Mouse (Mus musculus) left cerebral cortex, postnatal 14 days (tissue): ENCODE measurements at regions not wholly inside any gene's neighbourhood (a gene's known extent, or its start where the extent isn't known, plus 50 kb on each side); places are given as distances from the start of the nearest gene placed in this dataset.
A peak's percentile ranks its signal among the peaks of the same experiment; 100 is the strongest.

Experiments
- DNase-seq, 2 experiments: peaks; one replicate each; pipeline ENCODE4 v3.0.0; 2021 to 2022; ENCODE audit warnings: low spot score in 2 of 2, mixed read lengths in 1 of 2
- intact Hi-C: fragments of 180-260 bp; cut with DNase I; formaldehyde crosslinking; loops from one replicate; pipeline ENCODE4 v1.15.1; 2025

DNA sequence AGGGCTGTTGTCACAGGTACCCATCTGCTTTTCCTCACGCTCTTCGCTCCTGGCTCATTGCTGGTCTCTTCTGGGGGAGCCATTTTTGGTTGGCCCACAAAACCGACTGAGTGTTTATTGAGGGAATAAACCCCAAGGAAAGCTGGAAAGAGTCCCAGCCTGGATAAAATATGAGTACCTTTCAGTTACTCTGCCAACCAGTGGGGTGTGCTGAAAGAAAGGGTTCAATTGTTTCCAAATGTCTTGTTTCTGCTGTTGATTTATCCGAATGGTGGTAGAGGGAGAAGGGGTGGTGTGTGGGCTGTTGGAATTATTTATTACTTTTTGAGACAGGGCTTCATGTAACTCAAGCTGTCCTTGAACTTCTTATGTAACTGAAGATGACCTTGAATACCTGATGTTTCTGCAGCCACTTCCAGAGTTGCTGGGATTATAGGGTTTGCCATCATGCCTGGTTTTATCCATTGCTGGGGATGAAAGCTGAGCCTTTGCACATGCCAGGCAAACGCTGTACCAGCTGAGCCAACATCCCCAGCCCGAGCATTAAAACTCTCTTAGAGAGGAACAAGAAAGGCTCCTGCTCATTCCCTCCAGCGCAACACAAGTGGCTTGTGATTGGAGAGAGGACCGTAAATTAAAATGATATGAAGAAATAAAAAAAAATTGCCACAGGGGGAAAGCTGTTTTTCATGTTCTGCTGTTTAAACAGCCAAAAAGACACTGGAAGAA is 194.1 kb downstream of the Hhipl2 start:
- intact Hi-C loops, result no loop called here
- no peak for DNase-seq

DNA sequence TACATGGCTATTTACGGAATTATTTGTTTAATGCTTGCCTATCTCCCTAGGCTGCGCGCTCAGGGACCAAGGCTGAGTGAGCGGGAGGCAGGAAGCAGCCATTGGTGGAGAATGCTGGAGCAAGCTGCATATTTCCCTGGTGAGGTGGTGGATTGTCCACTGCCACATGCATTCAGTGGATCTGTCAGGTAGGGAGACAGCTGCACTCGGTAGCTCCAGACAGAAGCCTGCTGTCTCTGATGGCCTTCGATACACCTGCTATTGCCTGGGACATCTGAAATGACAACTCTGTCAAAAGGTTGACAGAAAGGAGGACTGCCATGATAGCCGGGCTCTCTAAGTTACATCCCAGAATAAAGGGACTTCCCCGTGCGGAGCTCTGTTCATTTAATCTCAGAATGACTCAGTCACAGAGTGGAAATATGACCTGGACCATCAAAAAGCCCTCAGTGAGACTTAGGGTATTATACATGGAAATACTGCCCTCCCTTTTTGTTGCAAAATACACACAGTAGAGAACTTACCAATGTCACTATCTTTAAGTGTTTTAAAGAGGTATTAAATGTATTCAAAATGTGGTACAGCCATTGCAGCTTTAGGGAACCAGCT is 201.5 kb downstream of the Hhipl2 start:
- no peak for DNase-seq
- intact Hi-C loops, result no loop called here

DNA sequence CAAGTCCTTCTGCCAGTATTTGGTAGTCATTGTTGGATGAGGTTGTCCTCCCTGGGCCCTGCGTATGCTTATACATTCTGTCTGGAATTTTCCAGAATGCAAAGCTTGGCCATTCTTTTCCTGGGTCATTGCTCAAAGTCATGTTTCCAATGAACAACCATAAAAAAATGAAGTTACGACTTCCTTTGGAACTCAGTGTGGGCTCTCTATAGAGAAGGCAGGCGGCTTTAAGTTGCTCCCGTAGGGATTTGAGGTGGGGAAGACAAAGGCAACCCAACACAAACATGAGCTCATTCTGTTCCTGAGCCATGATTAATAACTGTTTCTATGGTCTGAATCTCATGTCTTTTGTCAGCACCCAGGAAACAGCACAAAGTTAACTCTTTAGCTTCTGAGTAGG is 204.3 kb downstream of the Hhipl2 start:
- intact Hi-C loops, result no loop called here
- no peak for DNase-seq

DNA sequence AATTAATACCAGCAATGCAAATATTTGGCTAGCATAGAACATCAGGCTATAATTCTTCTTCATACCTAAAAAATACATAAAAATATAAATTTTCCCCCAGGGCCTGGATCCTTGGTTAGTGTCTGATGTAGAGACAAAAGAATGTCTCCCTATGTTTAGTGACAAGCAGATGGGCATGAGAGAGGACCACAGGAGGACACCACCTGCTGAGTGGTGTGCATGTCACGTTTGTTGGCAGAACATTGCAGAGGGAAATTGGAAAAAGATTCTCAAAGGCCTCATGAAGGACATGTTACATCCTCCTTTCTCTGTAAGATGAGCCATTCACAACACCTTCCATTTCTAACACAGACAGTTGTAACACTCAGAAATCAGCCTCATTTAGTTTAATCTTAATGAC is 206.3 kb downstream of the Hhipl2 start:
- intact Hi-C loops, result no loop called here
- DNase-seq, result no peak

DNA sequence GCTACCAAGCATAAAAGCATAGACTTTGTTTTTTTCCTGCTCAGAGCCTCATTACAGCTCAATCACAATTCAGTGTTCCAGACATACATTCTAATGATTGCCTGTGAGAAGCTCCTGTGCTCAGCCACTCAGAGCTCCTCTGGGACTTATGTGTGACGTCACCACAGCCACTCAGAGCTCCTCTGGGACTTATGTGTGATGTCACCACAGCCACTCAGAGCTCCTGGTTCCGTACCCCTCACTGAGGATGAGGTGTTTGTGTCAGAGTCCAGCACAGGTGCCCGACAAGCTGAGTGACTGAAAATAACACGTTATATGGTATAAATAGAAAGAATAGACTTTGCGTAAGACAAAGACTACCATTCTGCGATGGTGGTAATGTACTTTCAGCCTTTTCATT is 215.8 kb downstream of the Hhipl2 start:
- DNase-seq, result no peak
- intact Hi-C loops, result no loop called here

DNA sequence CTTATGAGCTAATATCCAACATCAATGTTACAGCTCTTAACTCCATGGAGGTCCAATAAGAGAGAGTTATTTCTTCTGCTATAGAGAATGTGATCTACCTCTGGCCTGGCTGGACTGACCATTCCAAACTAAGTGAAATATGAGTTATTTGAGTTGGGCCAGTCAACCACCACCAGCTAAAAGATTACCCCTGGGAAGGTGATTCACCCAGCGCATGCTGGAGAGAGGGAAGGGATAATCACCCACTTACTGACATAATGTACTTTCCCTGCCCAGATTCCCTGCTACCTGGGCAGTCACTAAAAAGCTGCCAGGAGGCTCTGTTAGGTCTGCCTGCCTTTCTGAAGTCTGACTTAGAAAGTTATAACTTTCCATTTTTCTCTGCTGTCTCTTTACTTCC is 216.8 kb downstream of the Hhipl2 start:
- intact Hi-C loops, result no loop called here
- DNase-seq, result no peak

DNA sequence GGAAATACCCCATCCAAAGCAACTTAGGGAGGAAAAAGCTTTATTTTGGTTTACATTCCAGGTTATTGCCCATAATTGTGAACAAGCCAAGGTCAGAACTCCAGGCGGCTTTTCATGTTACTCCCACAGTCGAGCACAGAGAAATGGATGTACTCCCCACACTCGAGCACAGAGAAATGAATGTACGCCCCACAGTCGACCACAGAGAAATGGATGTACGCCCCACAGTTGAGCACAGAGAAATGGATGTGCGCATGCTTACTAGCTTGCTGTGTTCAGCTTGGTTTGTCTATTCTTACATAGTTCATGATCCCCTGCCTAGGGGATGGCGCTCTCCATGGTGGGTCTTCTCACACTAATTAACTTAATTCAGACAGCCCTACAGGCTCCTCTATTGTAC is 219.2 kb downstream of the Hhipl2 start:
- intact Hi-C loops, result no loop called here

DNA sequence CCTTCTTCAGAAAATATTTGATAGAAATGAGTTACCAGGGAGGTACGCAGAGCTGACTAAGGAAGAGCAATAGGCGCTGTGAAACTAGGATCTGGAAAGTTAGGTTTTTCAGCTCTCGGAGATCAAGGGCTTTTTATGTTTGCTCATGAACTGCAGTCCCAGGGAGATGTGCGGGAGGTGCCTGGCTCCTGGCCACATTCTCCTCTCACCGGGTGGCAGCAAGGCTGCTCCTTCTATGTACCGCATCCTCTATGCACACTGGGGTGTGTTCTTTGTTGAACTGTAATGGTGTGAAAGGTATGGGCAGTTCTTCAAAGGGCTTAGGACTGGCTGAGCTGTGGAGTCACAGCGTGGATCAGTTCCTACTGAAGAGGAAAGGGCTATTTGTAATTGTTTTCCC is 221.3 kb downstream of the Hhipl2 start:
- intact Hi-C loops, result no loop called here
- no peak for DNase-seq

More for the DNA sequence above, 219.2 kb downstream of the Hhipl2 start:
- no peak for DNase-seq

DNA sequence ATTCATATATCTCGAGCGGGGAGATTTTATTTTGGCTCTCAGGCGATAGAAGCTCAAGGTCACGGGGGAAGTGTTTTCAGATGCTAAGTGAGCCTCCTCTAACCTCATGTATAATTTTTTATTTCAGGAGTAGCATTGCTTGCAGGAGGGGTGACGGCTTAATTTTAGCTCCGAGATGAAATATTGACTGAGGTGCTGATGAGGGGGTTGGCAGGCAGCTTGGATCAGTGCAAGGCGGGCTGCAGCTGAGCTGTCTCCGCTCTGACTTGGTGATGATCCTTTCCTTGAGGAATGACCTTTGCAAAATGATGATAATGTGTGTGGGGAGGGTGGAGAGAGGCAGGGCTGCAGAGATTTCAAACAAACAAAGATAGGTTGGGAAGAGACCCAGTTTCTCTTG is 222.6 kb downstream of the Hhipl2 start:
- intact Hi-C loops, result no loop called here
- no peak for DNase-seq

DNA sequence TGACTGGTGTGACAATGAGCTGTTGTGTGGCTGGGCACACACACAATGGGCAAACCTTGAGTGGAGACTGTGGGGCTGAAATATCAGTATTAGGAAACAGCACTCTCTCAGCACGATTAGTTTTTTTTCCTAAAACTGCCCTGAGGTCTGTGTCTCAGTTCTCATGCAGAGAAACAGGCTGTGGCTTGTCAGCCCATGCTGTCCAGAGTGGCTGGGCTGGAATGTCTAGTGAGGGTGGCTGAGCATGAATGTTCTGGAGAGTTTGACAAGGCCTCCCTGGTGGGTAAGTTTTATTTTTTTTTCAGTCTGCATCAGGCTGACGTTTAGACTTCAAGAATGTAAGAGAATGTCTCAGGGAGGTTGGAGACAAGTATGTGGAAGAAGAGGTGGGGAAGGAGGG is 226.0 kb downstream of the Hhipl2 start:
- intact Hi-C loops, result no loop called here
- no peak for DNase-seq

DNA sequence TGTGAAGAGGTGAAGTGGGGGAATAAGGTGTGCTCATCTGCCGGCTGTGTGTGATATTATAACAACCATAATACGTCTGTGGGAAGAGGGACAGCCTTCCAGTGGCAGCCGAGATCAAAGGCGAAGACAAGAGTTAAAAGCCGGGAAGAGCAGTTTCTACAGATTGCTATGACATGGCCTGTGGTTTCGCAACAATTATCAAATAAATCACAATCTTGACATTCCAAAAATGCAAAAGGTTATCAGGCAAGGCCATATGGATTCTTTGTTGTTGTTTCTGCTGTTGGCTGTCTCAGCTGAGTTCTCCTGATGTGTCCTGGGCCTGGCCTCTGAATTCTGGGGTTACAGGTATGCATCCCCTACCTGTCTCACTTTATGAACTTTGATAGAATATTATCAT is 235.9 kb downstream of the Hhipl2 start:
- no peak for DNase-seq
- intact Hi-C loops, result no loop called here

DNA sequence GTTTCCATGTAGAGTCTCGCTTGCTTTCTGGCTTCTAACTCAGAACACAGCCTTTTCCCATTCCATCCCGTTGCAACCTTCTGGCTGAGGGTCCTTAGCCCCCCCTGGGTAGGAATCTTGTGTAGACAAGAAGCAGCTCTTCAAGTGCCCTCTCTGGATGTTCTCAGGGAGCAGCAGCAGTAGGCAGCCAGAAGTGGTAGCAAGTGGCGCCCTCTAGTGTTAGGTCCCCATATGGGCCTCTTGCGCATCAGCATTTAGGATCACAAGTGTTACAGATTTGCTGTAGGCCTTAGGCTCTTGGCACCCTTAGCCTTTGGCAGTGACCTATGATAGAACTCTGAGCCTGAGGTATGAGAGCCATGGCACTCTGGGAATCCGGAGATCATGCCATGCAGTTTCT is 239.0 kb downstream of the Hhipl2 start:
- intact Hi-C loops, result no loop called here
- DNase-seq, result peak in 1 of 2 experiments; percentile 54

DNA sequence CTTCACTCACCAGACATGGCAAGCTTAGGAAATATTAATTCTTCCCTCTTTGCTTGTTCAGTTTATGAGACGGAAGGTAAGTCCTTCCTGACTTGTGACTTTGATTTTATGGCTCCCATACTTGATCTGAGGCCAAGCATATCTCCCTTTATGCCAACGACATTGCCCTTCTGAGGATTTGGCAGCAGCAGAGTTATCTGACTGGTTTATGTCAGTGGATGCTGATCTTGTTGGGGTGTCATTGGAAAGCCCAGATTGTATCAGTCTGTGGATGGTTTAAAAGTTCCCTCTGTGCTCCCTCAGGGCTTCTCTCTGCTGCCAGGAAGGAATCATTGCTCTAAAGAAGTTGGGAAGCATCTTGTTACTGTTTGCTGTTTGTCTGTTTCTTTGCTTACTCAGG is 242.5 kb downstream of the Hhipl2 start:
- no peak for DNase-seq
- intact Hi-C loops, result no loop called here

DNA sequence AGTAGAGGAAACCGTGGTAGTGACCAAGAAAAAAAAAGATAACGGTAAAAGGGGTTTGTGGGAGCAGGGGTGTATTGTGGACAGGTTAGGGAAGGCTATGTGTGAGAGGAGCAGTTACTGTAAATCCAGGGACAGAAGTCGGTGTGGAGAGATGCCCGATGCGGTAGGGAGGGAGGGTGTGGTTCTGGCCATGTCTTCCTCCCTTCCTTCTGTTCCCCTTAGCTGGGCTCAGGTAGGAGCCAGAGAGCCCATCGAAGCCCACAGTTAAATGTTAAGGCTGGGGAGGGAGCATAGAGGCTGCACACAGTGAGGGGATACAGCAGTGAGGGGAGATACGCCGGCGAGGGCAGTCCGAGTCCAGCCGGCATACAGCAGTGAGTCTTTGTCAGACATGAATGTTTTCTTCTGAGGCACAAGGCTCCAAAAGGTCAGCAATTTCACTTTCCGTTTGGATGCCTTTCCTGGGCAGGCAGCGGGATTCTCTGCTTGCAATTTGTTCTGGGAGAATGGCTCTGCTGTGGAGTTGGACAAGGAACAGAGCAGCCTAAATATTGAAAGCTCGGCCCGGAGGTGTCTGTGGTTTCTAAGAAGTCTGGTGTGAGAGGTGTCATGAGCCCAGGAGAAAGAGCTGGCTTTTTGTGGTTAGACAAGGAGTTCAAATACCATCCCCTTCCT is 244.5 kb downstream of the Hhipl2 start:
- intact Hi-C loops, result no loop called here

DNA sequence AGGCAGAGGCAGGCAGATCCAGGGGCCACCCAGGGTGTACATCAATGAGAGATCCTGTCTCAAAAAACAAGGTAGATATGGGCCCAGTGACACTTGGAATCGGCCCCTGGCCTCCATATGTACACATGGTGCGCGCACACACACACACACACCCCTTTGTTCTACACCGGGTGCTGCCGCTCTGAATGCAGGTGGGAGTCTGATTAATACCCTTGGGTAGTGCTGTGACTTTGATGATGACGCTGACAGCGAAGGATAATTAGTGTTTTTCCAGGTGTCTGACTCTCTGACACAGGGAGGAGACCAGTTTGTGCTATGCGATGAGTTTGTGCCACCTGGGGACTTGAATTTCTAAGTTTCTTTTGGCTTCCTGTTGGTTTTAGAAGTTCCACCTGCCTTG is 251.3 kb downstream of the Hhipl2 start:
- no peak for DNase-seq
- intact Hi-C loops, result no loop called here

More for the DNA sequence above, 244.5 kb downstream of the Hhipl2 start:
- DNase-seq, result no peak

DNA sequence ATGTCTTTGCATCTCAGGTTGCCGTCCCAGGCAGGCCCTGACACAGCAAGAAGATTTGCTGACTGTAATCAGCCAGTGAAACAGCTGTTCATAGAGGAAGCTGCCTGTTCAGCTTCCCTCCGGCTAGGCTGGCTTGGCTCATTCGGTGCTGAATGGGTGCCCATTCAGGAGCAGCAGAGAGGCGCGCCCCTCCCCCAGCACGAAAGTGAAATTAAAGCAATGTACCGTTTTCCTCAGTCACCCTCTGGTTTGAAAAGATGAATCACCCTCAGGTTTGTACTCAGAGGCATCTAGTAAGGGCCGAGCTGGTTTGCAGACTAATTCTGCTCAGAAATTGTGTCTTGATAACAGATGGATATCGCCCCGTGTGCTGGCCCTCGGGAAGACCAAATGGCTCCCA is 251.7 kb downstream of the Hhipl2 start:
- intact Hi-C loops, result no loop called here

DNA sequence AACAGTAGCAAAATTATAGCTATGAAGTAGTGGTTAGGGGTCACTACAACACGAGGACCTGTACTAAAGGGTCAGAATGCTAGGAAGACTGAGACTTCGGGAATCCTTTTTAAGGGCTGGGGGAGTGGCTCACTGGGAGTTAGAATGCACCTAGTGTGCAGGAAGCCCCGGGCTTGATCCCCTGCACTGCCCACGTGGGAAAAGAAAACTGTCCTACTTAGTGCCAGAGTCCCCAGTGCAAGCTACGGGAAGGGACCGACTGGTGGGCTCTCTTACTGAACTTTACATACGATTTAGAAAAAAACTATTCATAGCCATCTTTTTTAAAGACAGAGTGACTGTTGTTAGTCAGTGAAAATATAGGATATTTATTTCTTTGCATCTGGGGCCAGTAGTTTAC is 252.5 kb downstream of the Hhipl2 start:
- DNase-seq, result no peak
- intact Hi-C loops, result no loop called here

More for the DNA sequence above, 251.7 kb downstream of the Hhipl2 start:
- DNase-seq, result peak; percentile 25 to 33

DNA sequence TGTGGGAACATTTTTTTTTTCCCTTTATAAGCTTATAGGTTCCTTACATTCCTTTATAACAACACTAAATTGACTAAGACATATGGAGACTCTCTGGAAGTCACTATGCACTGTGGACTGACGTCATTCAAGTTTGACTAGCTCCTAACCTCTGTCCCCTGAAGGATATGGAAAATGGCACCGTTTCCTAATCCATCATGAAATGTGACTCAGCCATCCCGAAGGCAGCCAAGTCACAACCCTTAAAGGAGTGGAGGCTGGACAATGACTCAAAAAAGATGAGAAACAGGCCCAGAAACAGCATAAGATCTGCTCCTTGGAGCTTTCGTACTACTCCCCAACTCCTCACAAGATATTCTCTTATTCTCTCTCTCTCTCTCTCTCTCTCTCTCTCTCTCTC is 253.5 kb downstream of the Hhipl2 start:
- intact Hi-C loops, result no loop called here
- no peak for DNase-seq

DNA sequence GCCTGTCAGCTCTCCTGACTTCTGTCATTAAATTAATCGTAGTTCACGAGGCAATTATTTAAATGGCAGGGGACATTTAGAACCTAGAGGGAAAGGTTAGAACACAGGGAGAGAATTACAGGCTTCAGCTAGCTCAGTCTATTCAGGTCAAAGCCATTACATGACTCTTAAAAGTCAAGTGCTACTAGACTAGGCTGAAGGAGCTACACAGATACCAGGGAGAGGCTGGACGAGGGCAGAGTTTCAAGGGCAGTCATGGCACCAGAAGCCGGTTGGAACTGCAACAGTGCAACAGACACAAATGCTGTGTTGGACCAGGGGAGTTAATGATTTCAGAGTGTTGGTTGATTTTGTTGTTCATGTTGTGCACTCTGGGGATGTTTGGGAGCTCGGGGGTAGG is 254.5 kb downstream of the Hhipl2 start:
- DNase-seq, result no peak
- intact Hi-C loops, result no loop called here

DNA sequence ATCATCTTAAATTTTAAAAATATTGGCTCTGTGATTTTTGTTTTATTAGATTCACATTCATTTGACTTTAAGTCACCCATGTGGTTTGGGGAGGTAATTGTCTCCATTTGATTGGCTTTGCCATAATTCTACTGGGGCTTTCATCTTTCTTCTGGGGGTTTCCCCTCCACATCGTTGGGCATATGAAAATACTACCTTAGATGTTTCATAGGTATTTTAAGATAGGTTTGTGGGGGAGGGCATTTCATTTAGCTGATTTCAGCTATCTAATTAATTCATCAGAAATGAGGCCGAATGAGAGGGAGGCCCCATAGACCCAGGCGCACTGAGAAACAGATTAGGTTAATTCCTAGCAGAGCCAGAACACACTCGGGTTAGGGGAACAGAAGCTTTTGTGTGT is 259.6 kb downstream of the Hhipl2 start:
- intact Hi-C loops, result no loop called here
- DNase-seq, result no peak

DNA sequence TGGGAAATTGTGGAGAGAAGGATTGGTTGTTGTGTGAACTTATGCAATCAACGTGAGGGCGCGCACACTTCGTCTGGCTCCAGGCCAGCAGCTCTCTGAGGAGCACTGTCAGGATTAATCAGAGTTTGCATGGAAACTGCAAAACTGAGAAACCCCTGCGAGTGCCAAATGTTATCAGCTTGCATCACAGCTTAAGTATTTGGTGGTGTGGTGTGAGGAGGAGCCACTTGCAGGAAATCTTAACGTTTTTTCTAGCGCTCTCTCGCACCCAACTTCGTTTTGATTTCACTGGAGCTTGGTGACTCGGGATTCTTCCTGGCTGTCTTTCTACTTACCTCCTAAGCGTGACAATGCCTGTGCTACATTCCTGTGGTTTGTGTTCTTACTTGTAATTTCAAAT is 261.9 kb downstream of the Hhipl2 start:
- peak; percentile 42 to 57 for DNase-seq
- intact Hi-C loops, result no loop called here
